9 mouse cellular contexts compared by ENCODE assay signal in genomic region chr3:67512807-67513206, GRCm38 (mm10). TPM values are rescaled to one million over a fixed set of nuclear protein-coding genes. Genes with fewer than 3 reads are reported as not detected.
DNase-seq lines count a peak whose midpoint lies in the region; ATAC-seq and TF ChIP-seq lines count a peak whose summit lies in the region.
"Had no signal": no experiment of that assay in that cellular context is flagged by ENCODE, and none has a peak within 500 bp of the region (broad histone marks: within the 10 kb centered on the region; RNA-seq: fewer than 3 reads in every experiment).

No protein-coding gene starts in this region.

- no peaks in the 10 kb centered on the region for H3K36me3 ChIP-seq in kidney, postnatal 0 days (ENCODE audit: insufficient read depth, low read length)
- no peaks in the 10 kb centered on the region for H3K36me3 ChIP-seq in liver, embryonic 13.5 days
- no peaks in the 10 kb centered on the region for H3K36me3 ChIP-seq in neural tube, embryonic 13.5 days
- H3K36me3 ChIP-seq: embryonic facial prominence, embryonic 12.5 days had no signal

- no peak overlapping the region for H3K4me3 ChIP-seq in kidney, postnatal 0 days (replicated peaks; ENCODE audit: low read depth, low read length)
- H3K4me3 ChIP-seq in liver, embryonic 13.5 days (replicated peaks): no peak overlapping the region
- H3K4me3 ChIP-seq in neural tube, embryonic 13.5 days: no peak overlapping the region
- H3K4me3 ChIP-seq: embryonic facial prominence, embryonic 12.5 days had no signal

- no peak overlapping the region for H3K4me2 ChIP-seq in kidney, postnatal 0 days (ENCODE audit: low read length)
- no peak overlapping the region for H3K4me2 ChIP-seq in liver, embryonic 13.5 days
- H3K4me2 ChIP-seq in neural tube, embryonic 13.5 days: no peak overlapping the region
- H3K4me2 ChIP-seq: embryonic facial prominence, embryonic 12.5 days had no signal

- no peaks in the 10 kb centered on the region for H3K9me3 ChIP-seq in kidney, postnatal 0 days (replicated peaks; ENCODE audit: low read length)
- H3K9me3 ChIP-seq in liver, embryonic 13.5 days (replicated peaks): no peaks in the 10 kb centered on the region
- no peaks in the 10 kb centered on the region for H3K9me3 ChIP-seq in neural tube, embryonic 13.5 days
- H3K9me3 ChIP-seq: embryonic facial prominence, embryonic 12.5 days had no signal

- WGBS in kidney, postnatal 0 days: 3% methylated on average over 5 of the region's 5 CpGs
- 3% methylated on average over 5 of the region's 5 CpGs for WGBS in liver, embryonic 13.5 days (ENCODE audit: insufficient replicate concordance)
- 2% methylated on average over 5 of the region's 5 CpGs for WGBS in neural tube, embryonic 13.5 days

- no peak overlapping the region for H3K27ac ChIP-seq in kidney, postnatal 0 days
- H3K27ac ChIP-seq in liver, embryonic 13.5 days: no peak overlapping the region
- H3K27ac ChIP-seq in neural tube, embryonic 13.5 days (replicated peaks): no peak overlapping the region
- H3K27ac ChIP-seq: embryonic facial prominence, embryonic 12.5 days had no signal

- H3K9ac ChIP-seq in kidney, postnatal 0 days (ENCODE audit: low read depth, low read length): no peak overlapping the region
- H3K9ac ChIP-seq in liver, embryonic 13.5 days: no peak overlapping the region
- no peak overlapping the region for H3K9ac ChIP-seq in neural tube, embryonic 13.5 days
- H3K9ac ChIP-seq: embryonic facial prominence, embryonic 12.5 days had no signal

- no peaks in the 10 kb centered on the region; the same call in 1 of the 2 replicates for H3K27me3 ChIP-seq in kidney, postnatal 0 days (ENCODE audit: insufficient read depth, low read length)
- H3K27me3 ChIP-seq in liver, embryonic 13.5 days: peaks cover 38% of the 10 kb centered on the region
- H3K27me3 ChIP-seq in neural tube, embryonic 13.5 days: peaks cover 36% of the 10 kb centered on the region

- peak; percentile 96 for TF ChIP-seq CTCF in kidney, postnatal 0 days (IDR thresholded peaks at IDR 0.05; ENCODE audit: low read depth)

- DNase-seq in 3134 (ENCODE audit: extremely low read depth, insufficient read length, low spot score): peak; percentile 22
- peak; percentile 12 for DNase-seq in T-cell, adult 2 months (ENCODE audit: low spot score)
- peak; percentile 60 to 81 for DNase-seq in cerebellum, postnatal 4 days (ENCODE audit: low spot score in 2 of 2)
- peak; percentile 37 to 51 for DNase-seq in gastrocnemius, adult 8-10 months (ENCODE audit: low spot score in 2 of 2)
- peak; percentile 90 for DNase-seq in kidney, postnatal 0 days (ENCODE audit: low spot score)
- peak; percentile 24 for DNase-seq in liver, embryonic 13.5 days
- DNase-seq in telencephalon, adult 2 months (ENCODE audit: low read depth, low spot score): peak; percentile 56

- peak; percentile 47; the same call in 1 of the 2 replicates for ATAC-seq in kidney, postnatal 0 days (replicated peaks; ENCODE audit: low FRiP score, low read depth)
- ATAC-seq in liver, embryonic 13.5 days (ENCODE audit: low read depth): no peak
- ATAC-seq in neural tube, embryonic 13.5 days (ENCODE audit: low read depth): peak; percentile 49; the same call in 1 of the 2 replicates

- H3K4me1 ChIP-seq in kidney, postnatal 0 days (replicated peaks; ENCODE audit: insufficient read depth, low read length): peaks cover 7% of the 10 kb centered on the region; the same call in 1 of the 2 replicates
- H3K4me1 ChIP-seq in liver, embryonic 13.5 days (replicated peaks): peaks cover 3% of the 10 kb centered on the region; the same call in 1 of the 2 replicates
- peaks cover 12% of the 10 kb centered on the region for H3K4me1 ChIP-seq in neural tube, embryonic 13.5 days (replicated peaks)
- H3K4me1 ChIP-seq: embryonic facial prominence, embryonic 12.5 days had no signal

RNA-seq across cellular contexts. Expression of gene Rarres1, which starts 2.5 kb away (rescaled TPM):
- under 1 TPM; 0.29 to 0.72 (median 0.41) TPM for total RNA-seq in gastrocnemius, adult 8-10 months (2022)
- 6.7 and 7.6 TPM in 2 replicates for polyA plus RNA-seq in kidney, postnatal 0 days (2015; fragmentation: Nextera tagmentation; extraction: Ambion mirVana)
- polyA plus RNA-seq in liver, embryonic 13.5 days (2015; fragmentation: Nextera tagmentation; extraction: Ambion mirVana): 2.0 TPM in 2 replicates
- 1.5 and 3.7 TPM in 2 replicates for polyA plus RNA-seq in neural tube, embryonic 13.5 days (2015; fragmentation: Nextera tagmentation; extraction: Ambion mirVana)

RNA-seq across cellular contexts. Expression of gene Lxn, which starts 49.1 kb away (rescaled TPM):
- 1 to 10 TPM in 3 of 4 experiments, under 1 TPM in 1; 0.29 to 2.3 (median 1.1) TPM for total RNA-seq in gastrocnemius, adult 8-10 months (2022)
- polyA plus RNA-seq in kidney, postnatal 0 days (2015; fragmentation: Nextera tagmentation; extraction: Ambion mirVana): 66.6 and 70.1 TPM in 2 replicates
- polyA plus RNA-seq in liver, embryonic 13.5 days (2015; fragmentation: Nextera tagmentation; extraction: Ambion mirVana): 12.0 and 13.6 TPM in 2 replicates
- polyA plus RNA-seq in neural tube, embryonic 13.5 days (2015; fragmentation: Nextera tagmentation; extraction: Ambion mirVana): 295 and 298 TPM in 2 replicates

Comparison
In these comparisons a context has a peak if more than half of its experiments do, and no peak if none do; other contexts are left out.
1. DNase-seq: peak in every context shown above with its lines; median percentile 90 in kidney, postnatal 0 days; 70 in cerebellum, postnatal 4 days; 56 in telencephalon, adult 2 months; 44 in gastrocnemius, adult 8-10 months; 24 in liver, embryonic 13.5 days; 22 in 3134; 12 in T-cell, adult 2 months.